Mouse (Mus musculus): ENCODE results near the gene Dync1li2.

The Dync1li2 gene

GRCm38 (mm10) chr8:104380961-104381411 lies 61.9 kb downstream of the Dync1li2 start:
- DNase-seq (ENCODE audit: low read depth): no peak

- DNase-seq (ENCODE audit: low read depth): no peak
Observed at GRCm38 (mm10) chr8:104380269-104380668, 62.6 kb downstream of the Dync1li2 start.

GRCm38 (mm10) chr8:104379301-104379836 lies 63.5 kb downstream of the Dync1li2 start:
- DNase-seq (ENCODE audit: low read depth): no peak

- no peak for DNase-seq (ENCODE audit: low read depth)
Observed at GRCm38 (mm10) chr8:104376669-104377068, 66.2 kb downstream of the Dync1li2 start.

GRCm38 (mm10) chr8:104375959-104376358 lies 66.9 kb downstream of the Dync1li2 start:
- no peak for DNase-seq (ENCODE audit: low read depth)

- DNase-seq (ENCODE audit: low read depth): no peak
Observed at GRCm38 (mm10) chr8:104374864-104375846, 67.7 kb downstream of the Dync1li2 start.

GRCm38 (mm10) chr8:104374269-104374668 lies 68.6 kb downstream of the Dync1li2 start:
- no peak for DNase-seq (ENCODE audit: low read depth)

- no peak for DNase-seq (ENCODE audit: low read depth)
Observed at GRCm38 (mm10) chr8:104373779-104374178, 69.1 kb downstream of the Dync1li2 start.

- DNase-seq (ENCODE audit: low read depth): no peak
Observed at GRCm38 (mm10) chr8:104371121-104371520, 71.7 kb downstream of the Dync1li2 start.

GRCm38 (mm10) chr8:104370071-104370470 lies 72.8 kb downstream of the Dync1li2 start:
- no peak for DNase-seq (ENCODE audit: low read depth)

GRCm38 (mm10) chr8:104369591-104369990 lies 73.3 kb downstream of the Dync1li2 start:
- DNase-seq (ENCODE audit: low read depth): no peak

Measured in naive thymus-derived CD4-positive, alpha-beta T cell, adult 2 months (primary cell).